ENCODE assay signal across 8 mouse cellular contexts in the genomic region with DNA sequence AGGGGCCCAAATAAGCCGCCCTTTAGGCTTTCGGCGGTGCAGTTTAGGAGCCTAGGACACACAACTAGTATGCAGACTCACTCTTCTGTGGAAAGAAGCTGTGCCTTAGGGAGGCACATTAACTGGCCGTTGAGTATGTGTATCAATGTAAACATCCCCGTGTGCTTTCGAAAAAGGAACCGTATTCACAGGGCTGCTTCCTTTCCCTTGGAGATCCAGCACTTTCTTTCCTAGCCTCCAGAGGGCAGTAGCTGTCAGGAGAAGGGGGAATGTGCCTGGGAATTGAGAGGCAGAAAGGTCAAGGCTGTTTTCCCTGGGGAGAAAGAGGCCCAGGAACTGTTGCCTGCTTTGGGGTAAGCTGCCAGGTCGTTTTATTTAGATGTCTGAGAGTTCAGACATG. TPM values are rescaled to one million over a fixed set of nuclear protein-coding genes. Genes with fewer than 3 reads are reported as not detected.
DNase-seq lines count a peak whose midpoint lies in the region; ATAC-seq and TF ChIP-seq lines count a peak whose summit lies in the region.

No protein-coding gene starts in this region.

- 20% methylated on average over 8 of the region's 8 CpGs for WGBS in heart, adult 2 months
- 14% methylated on average over 8 of the region's 8 CpGs for WGBS in kidney, adult 2 months
- WGBS in liver, adult 2 months: 23% methylated on average over 8 of the region's 8 CpGs
- WGBS in midbrain, postnatal 0 days: 3% methylated on average over 8 of the region's 8 CpGs

- H3K4me2 ChIP-seq in midbrain, postnatal 0 days (ENCODE audit: low read depth, low read length, poor library complexity, severe bottlenecking): peak overlapping the region; percentile 67

- peak; percentile 94; the same call in 1 of the 2 replicates for TF ChIP-seq EP300 in heart, adult 2 months (IDR thresholded peaks at IDR 0.05; ENCODE audit: insufficient read depth, low read depth, low read length)

- no peaks in the 10 kb centered on the region for H3K9me3 ChIP-seq in midbrain, postnatal 0 days (ENCODE audit: low read length)

- peak overlapping the region; percentile 12; the same call in 1 of the 2 replicates for H3K27ac ChIP-seq in cortical plate, adult 2 months (ENCODE audit: insufficient read depth, low read length)
- H3K27ac ChIP-seq in heart, adult 2 months: peak overlapping the region; percentile 51; the same call in 1 of the 2 replicates
- no peak overlapping the region for H3K27ac ChIP-seq in kidney, adult 2 months (ENCODE audit: insufficient read depth, low read depth, low read length)
- peak overlapping the region; percentile 81; the same call in 1 of the 2 replicates for H3K27ac ChIP-seq in liver, adult 2 months (replicated peaks; ENCODE audit: insufficient read depth, low read depth, low read length)
- peak overlapping the region; percentile 80 for H3K27ac ChIP-seq in midbrain, postnatal 0 days (ENCODE audit: low read depth, low read length)

- H3K79me2 ChIP-seq in heart, adult 2 months (replicated peaks; ENCODE audit: control insufficient read depth, insufficient read depth, low read length): 0 out of 2 replicates have a peak, but pooled peaks cover 1% of the 10 kb centered on the region
- peaks cover 2% of the 10 kb centered on the region; the same call in 1 of the 2 replicates for H3K79me2 ChIP-seq in liver, adult 2 months (ENCODE audit: control insufficient read depth, insufficient read depth, low read length)

- peaks cover 2% of the 10 kb centered on the region; the same call in 1 of the 2 replicates for H3K36me3 ChIP-seq in heart, adult 2 months (ENCODE audit: control insufficient read depth, insufficient read depth, low read length)
- no peaks in the 10 kb centered on the region for H3K36me3 ChIP-seq in kidney, adult 2 months (ENCODE audit: control insufficient read depth, insufficient read depth, low read length)
- H3K36me3 ChIP-seq in liver, adult 2 months (ENCODE audit: control insufficient read depth, insufficient read depth, low read length): no peaks in the 10 kb centered on the region
- peaks cover 5% of the 10 kb centered on the region; the same call in 1 of the 2 replicates for H3K36me3 ChIP-seq in midbrain, postnatal 0 days (ENCODE audit: insufficient read depth, low read length)

- TF ChIP-seq POLR2A in cortical plate, adult 2 months (IDR thresholded peaks at IDR 0.05; ENCODE audit: extremely low read depth, insufficient read depth, low read length): no peak
- no peak for TF ChIP-seq POLR2A in heart, adult 2 months (IDR thresholded peaks at IDR 0.05; ENCODE audit: insufficient read depth, low read depth, low read length)
- TF ChIP-seq POLR2A in kidney, adult 2 months (IDR thresholded peaks at IDR 0.05; ENCODE audit: low read depth, low read length): no peak
- no peak for TF ChIP-seq POLR2A in liver, adult 2 months (IDR thresholded peaks at IDR 0.05; ENCODE audit: extremely low read depth, insufficient read depth, low read length)

- DNase-seq in 3T3-L1 (ENCODE audit: low read depth, low spot score) (peak; percentile 97), ZHBTc4 (ENCODE audit: low read depth, low spot score) (peak; percentile 87)
- DNase-seq in heart, adult 2 months: peak; percentile 72 to 74
- peak; percentile 81 for DNase-seq in kidney, adult 2 months
- peak; percentile 78 for DNase-seq in liver, adult 2 months (ENCODE audit: extremely low read depth, low read depth, low spot score)
- peak; percentile 85 for DNase-seq in midbrain, postnatal 0 days (ENCODE audit: low spot score)
- DNase-seq in B cell, adult 2 months: no peak

- H3K4me1 ChIP-seq in cortical plate, adult 2 months (ENCODE audit: control insufficient read depth, insufficient read depth, low read length): peaks cover 17% of the 10 kb centered on the region
- H3K4me1 ChIP-seq in heart, adult 2 months (ENCODE audit: control insufficient read depth, insufficient read depth, low read length): peaks cover 12% of the 10 kb centered on the region
- H3K4me1 ChIP-seq in kidney, adult 2 months (ENCODE audit: control insufficient read depth, insufficient read depth, low read length): peaks cover 8% of the 10 kb centered on the region
- peaks cover 17% of the 10 kb centered on the region for H3K4me1 ChIP-seq in liver, adult 2 months (ENCODE audit: control insufficient read depth, insufficient read depth, low read length)
- H3K4me1 ChIP-seq in midbrain, postnatal 0 days (ENCODE audit: insufficient read depth, low read length): peaks cover 14% of the 10 kb centered on the region

- H3K27me3 ChIP-seq in heart, adult 2 months (ENCODE audit: control insufficient read depth, insufficient read depth, low read length): no peaks in the 10 kb centered on the region
- no peaks in the 10 kb centered on the region for H3K27me3 ChIP-seq in kidney, adult 2 months (replicated peaks; ENCODE audit: control insufficient read depth, insufficient read depth, low read length)
- no peaks in the 10 kb centered on the region for H3K27me3 ChIP-seq in liver, adult 2 months (ENCODE audit: control insufficient read depth, insufficient read depth, low read length)
- H3K27me3 ChIP-seq in midbrain, postnatal 0 days (ENCODE audit: insufficient read depth, low read length): no peaks in the 10 kb centered on the region

- peak overlapping the region; percentile 60 for H3K9ac ChIP-seq in heart, adult 2 months (ENCODE audit: low read depth, low read length)
- peak overlapping the region; percentile 52; the same call in 1 of the 2 replicates for H3K9ac ChIP-seq in liver, adult 2 months (ENCODE audit: low read depth, low read length)
- H3K9ac ChIP-seq in midbrain, postnatal 0 days (replicated peaks; ENCODE audit: low read length, poor library complexity, severe bottlenecking): peak overlapping the region; percentile 83

- H3K4me3 ChIP-seq in cortical plate, adult 2 months (ENCODE audit: insufficient read depth, low read length): peak overlapping the region; percentile 55
- peak overlapping the region; percentile 44; the same call in 1 of the 2 replicates for H3K4me3 ChIP-seq in heart, adult 2 months
- H3K4me3 ChIP-seq in kidney, adult 2 months (ENCODE audit: insufficient read depth, low read depth, low read length): peak overlapping the region; percentile 5; the same call in 1 of the 2 replicates
- H3K4me3 ChIP-seq in liver, adult 2 months (ENCODE audit: insufficient read depth, low read depth, low read length): no peak overlapping the region
- peak overlapping the region; percentile 50 for H3K4me3 ChIP-seq in midbrain, postnatal 0 days (ENCODE audit: low read depth, low read length)

- peak; percentile 96 for TF ChIP-seq CTCF in cortical plate, adult 2 months (IDR thresholded peaks at IDR 0.05; ENCODE audit: extremely low read depth, insufficient read depth, low read length)
- TF ChIP-seq CTCF in heart, adult 2 months (IDR thresholded peaks at IDR 0.05): peak; percentile 99
- peak; percentile 99 for TF ChIP-seq CTCF in kidney, adult 2 months (conservative IDR thresholded peaks at IDR 0.05; ENCODE audit: insufficient read depth, insufficient read length, low read depth, low read length)
- peak; percentile 85 for TF ChIP-seq CTCF in liver, adult 2 months (IDR thresholded peaks at IDR 0.05; ENCODE audit: low read depth, low read length)
- peak; percentile 94 for TF ChIP-seq CTCF in midbrain, postnatal 0 days (IDR thresholded peaks at IDR 0.05)

- intact Hi-C loops in heart, adult 2 months (cut with DNase I): loop anchor here (2.0 kb wide), 1 partner anchor 15 kb away; no protein-coding TSS in a partner anchor

- no peak for ATAC-seq in midbrain, postnatal 0 days (ENCODE audit: low FRiP score)

RNA-seq across cellular contexts. Expression of a gene that starts 15.7 kb away (rescaled TPM):
- 202 and 204 TPM in 2 replicates for polyA plus RNA-seq in cortical plate, adult 2 months (2012; rRNA removed)
- 10 to 100 TPM; 17.8 to 19.6 TPM for total RNA-seq in heart, adult 2 months (2021)
- 32.2 and 37.0 TPM in 2 replicates for polyA plus RNA-seq in heart, adult 2 months (2012; rRNA removed)
- polyA plus RNA-seq in kidney, adult 2 months (2012; rRNA removed): 35.8 and 40.8 TPM in 2 replicates
- total RNA-seq in liver, adult 2 months (2014; rRNA removed): 1.9 and 4.9 TPM in 2 replicates
- polyA plus RNA-seq in liver, adult 2 months (2012; rRNA removed): 33.4 and 35.7 TPM in 2 replicates
- 69.1 and 81.7 TPM in 2 replicates for total RNA-seq in midbrain, postnatal 0 days (2014; rRNA removed)
- polyA plus RNA-seq in midbrain, postnatal 0 days (2015; fragmentation: Nextera tagmentation; extraction: Ambion mirVana): 15.7 and 16.5 TPM in 2 replicates

RNA-seq across cellular contexts. Expression of a gene that starts 50.7 kb away (rescaled TPM):
- polyA plus RNA-seq in cortical plate, adult 2 months (2012; rRNA removed): 77.7 and 82.2 TPM in 2 replicates
- 10 to 100 TPM; 51.3 to 85.7 TPM for total RNA-seq in heart, adult 2 months (2021)
- polyA plus RNA-seq in heart, adult 2 months (2012; rRNA removed): 27.8 and 72.8 TPM in 2 replicates
- 7.9 and 12.0 TPM in 2 replicates for polyA plus RNA-seq in kidney, adult 2 months (2012; rRNA removed)
- total RNA-seq in liver, adult 2 months (2014; rRNA removed): 16.0 and 36.5 TPM in 2 replicates
- polyA plus RNA-seq in liver, adult 2 months (2012; rRNA removed): 3.9 and 4.4 TPM in 2 replicates
- 51.2 and 91.4 TPM in 2 replicates for total RNA-seq in midbrain, postnatal 0 days (2014; rRNA removed)
- polyA plus RNA-seq in midbrain, postnatal 0 days (2015; fragmentation: Nextera tagmentation; extraction: Ambion mirVana): 39.8 and 40.6 TPM in 2 replicates

Comparison
In these comparisons a context has a peak if more than half of its experiments do, and no peak if none do; other contexts are left out.
1. DNase-seq: peak in 3T3-L1 (single experiment), ZHBTc4 (single experiment), heart, adult 2 months (2 of 2), kidney, adult 2 months (single experiment), liver, adult 2 months (single experiment) and midbrain, postnatal 0 days (single experiment); none in B cell, adult 2 months (0 of 2).
2. Peak in every context shown above with its lines, with median percentiles within 50 percentile points of each other: CTCF ChIP-seq and H3K9ac ChIP-seq.